Mouse (Mus musculus) spleen, postnatal 36 days (tissue): ENCODE data around the gene Dexi.
A peak's percentile ranks its signal among the peaks of the same experiment; 100 is the strongest.

Source experiments
- DNase-seq, 2 experiments: peaks; one replicate each; pipeline ENCODE4 v3.0.0; 2022; ENCODE audit warnings: low spot score in 2 of 2, mixed read lengths in 1 of 2

The Dexi gene

GRCm38 (mm10) chr16:10499122-10499521 is 43.7 kb downstream of the Dexi start:
- peak; percentile 78 to 80 for DNase-seq

GRCm38 (mm10) chr16:10498096-10498602 is 44.7 kb downstream of the Dexi start:
- DNase-seq: no peak

GRCm38 (mm10) chr16:10495824-10496298 is 47.0 kb downstream of the Dexi start:
- DNase-seq: peak; percentile 71

- DNase-seq: no peak
Observed at GRCm38 (mm10) chr16:10492587-10492986, 50.3 kb downstream of the Dexi start.

- DNase-seq: peak; percentile 48 to 50
Observed at GRCm38 (mm10) chr16:10491716-10492115, 51.1 kb downstream of the Dexi start.

- no peak for DNase-seq
Observed at GRCm38 (mm10) chr16:10490503-10491150, 52.2 kb downstream of the Dexi start.

GRCm38 (mm10) chr16:10489904-10490457 is 52.9 kb downstream of the Dexi start:
- DNase-seq: no peak

GRCm38 (mm10) chr16:10489483-10489882 is 53.4 kb downstream of the Dexi start:
- peak; percentile 38 to 49 for DNase-seq

- DNase-seq: peak; percentile 59 to 65
Observed at GRCm38 (mm10) chr16:10488769-10489481, 53.9 kb downstream of the Dexi start.

GRCm38 (mm10) chr16:10487895-10488493 is 54.9 kb downstream of the Dexi start:
- DNase-seq: peak; percentile 80 to 86

- no peak for DNase-seq
Observed at GRCm38 (mm10) chr16:10486993-10487392, 55.9 kb downstream of the Dexi start.

- no peak for DNase-seq
Observed at GRCm38 (mm10) chr16:10482343-10482742, 60.5 kb downstream of the Dexi start.

- no peak for DNase-seq
Observed at GRCm38 (mm10) chr16:10479857-10480256, 63.0 kb downstream of the Dexi start, which contains the start of gene Ciita. Ciita (plus strand) TSS chr16:10480059.

GRCm38 (mm10) chr16:10475919-10476318 is 66.9 kb downstream of the Dexi start:
- DNase-seq: peak; percentile 19 to 43

- no peak for DNase-seq
Observed at GRCm38 (mm10) chr16:10474956-10475355, 67.9 kb downstream of the Dexi start.

- no peak for DNase-seq
Observed at GRCm38 (mm10) chr16:10471950-10472349, 70.9 kb downstream of the Dexi start.

GRCm38 (mm10) chr16:10468201-10468600 is 74.7 kb downstream of the Dexi start:
- DNase-seq: no peak

- DNase-seq: no peak
Observed at GRCm38 (mm10) chr16:10467391-10468107, 75.3 kb downstream of the Dexi start.

GRCm38 (mm10) chr16:10465011-10465681 is 77.7 kb downstream of the Dexi start:
- DNase-seq: no peak

- DNase-seq: no peak
Observed at GRCm38 (mm10) chr16:10461178-10461577, 81.7 kb downstream of the Dexi start.

GRCm38 (mm10) chr16:10460188-10460587 is 82.7 kb downstream of the Dexi start:
- DNase-seq: no peak
